Mouse (Mus musculus) MEL (cell line): ENCODE data around the gene Trat1. TPM values are rescaled to one million over a fixed set of nuclear protein-coding genes. Genes with fewer than 3 reads are reported as not detected.

ENCODE experiments used
- DNase-seq: peaks from one replicate; pipeline ENCODE4 v3.0.0; 2011; ENCODE audit warnings: low read depth, low spot score
- H3K27ac ChIP-seq: 2 replicates; pipeline ENCODE4 v1.5.1; 2012; ENCODE audit warnings: low read depth, mild to moderate bottlenecking, control low read depth, low read length, moderate library complexity; ENCODE audit not compliant: control insufficient read depth
- H3K27me3 ChIP-seq, 2 experiments: fragments of 150-350 bp in 1 of 2; sonication (generic) in 1 of 2; 2 replicates each; pipeline ENCODE4 v1.6.1; 2012; ENCODE audit warnings: low read length in 2 of 2, mild to moderate bottlenecking in 2 of 2, improper control_type of control experiment in 1 of 2, moderate library complexity in 1 of 2; ENCODE audit not compliant: insufficient read depth in 2 of 2, control insufficient read depth in 1 of 2
- H3K36me3 ChIP-seq, 2 experiments: 2 replicates each; pipeline ENCODE4 v1.6.1; 2012 to 2014; ENCODE audit warnings: low read length in 2 of 2, improper control_type of control experiment in 1 of 2, inconsistent platforms in 1 of 2, mild to moderate bottlenecking in 1 of 2; ENCODE audit not compliant: insufficient read depth in 2 of 2, control insufficient read depth in 1 of 2
- H3K4me1 ChIP-seq, 2 experiments: fragments of 150-350 bp in 1 of 2; sonication (generic) in 1 of 2; 2 replicates each; pipeline ENCODE4 v1.6.1; 2012; ENCODE audit warnings: low read length in 2 of 2, improper control_type of control experiment in 1 of 2, mild to moderate bottlenecking in 1 of 2; ENCODE audit not compliant: insufficient read depth in 2 of 2, control insufficient read depth in 1 of 2
- H3K4me3 ChIP-seq, 2 experiments: fragments of 150-350 bp in 1 of 2; sonication (generic) in 1 of 2; 2 replicates each; pipeline ENCODE4 v1.5.1; 2012; ENCODE audit warnings: low read depth in 2 of 2, low read length in 2 of 2, mild to moderate bottlenecking in 2 of 2, moderate library complexity in 2 of 2, control low read depth in 1 of 2, improper control_type of control experiment in 1 of 2; ENCODE audit not compliant: control insufficient read depth in 1 of 2, insufficient read depth in 1 of 2
- H3K79me2 ChIP-seq: 2 replicates; pipeline ENCODE4 v1.6.1; 2012; ENCODE audit warnings: mild to moderate bottlenecking, low read length, moderate library complexity; ENCODE audit not compliant: control insufficient read depth, poor library complexity, insufficient read depth
- H3K9ac ChIP-seq: 2 replicates; pipeline ENCODE4 v1.6.1; 2012; ENCODE audit warnings: low read depth, mild to moderate bottlenecking, control low read depth, low read length, moderate library complexity; ENCODE audit not compliant: control insufficient read depth, poor library complexity, severe bottlenecking
- H3K9me3 ChIP-seq: fragments of 150-350 bp; sonication (generic); replicated peaks from 2 replicates; pipeline ENCODE4 v1.6.1; 2012; ENCODE audit warnings: mild to moderate bottlenecking, low read length, improper control_type of control experiment, moderate library complexity; ENCODE audit not compliant: insufficient read depth
- BHLHE40 ChIP-seq: IDR thresholded peaks from 2 replicates; pipeline ENCODE4 v1.6.1; 2012; ENCODE audit warnings: low read depth, mild to moderate bottlenecking, inconsistent platforms, low read length, improper control_type of control experiment, borderline replicate concordance
- CHD1 ChIP-seq: IDR thresholded peaks from 2 replicates; pipeline ENCODE4 v1.6.1; 2012; ENCODE audit warnings: low read depth, mild to moderate bottlenecking, inconsistent platforms, low read length, improper control_type of control experiment
- CTCF ChIP-seq, 3 experiments: IDR thresholded peaks in 2 of 3; conservative IDR thresholded peaks in 1 of 3; 2 replicates each; pipeline ENCODE4 v1.5.1; 2011 to 2012; ENCODE audit warnings: low read length in 3 of 3, low read depth in 2 of 3, mild to moderate bottlenecking in 2 of 3, improper control_type of control experiment in 1 of 3, inconsistent platforms in 1 of 3, mixed read lengths in 1 of 3, moderate library complexity in 1 of 3; ENCODE audit not compliant: control insufficient read depth in 1 of 3, insufficient read depth in 1 of 3, poor library complexity in 1 of 3, severe bottlenecking in 1 of 3
- E2F4 ChIP-seq: IDR thresholded peaks from 2 replicates; pipeline ENCODE4 v1.6.1; 2011; ENCODE audit warnings: low read depth, low read length, improper control_type of control experiment, borderline replicate concordance
- ELF1 ChIP-seq: IDR thresholded peaks from 2 replicates; pipeline ENCODE4 v1.6.1; 2014; ENCODE audit warnings: low read depth, mild to moderate bottlenecking, inconsistent platforms, low read length, improper control_type of control experiment, moderate library complexity
- EP300 ChIP-seq, 2 experiments: IDR thresholded peaks; 2 replicates each; pipeline ENCODE4 v1.6.1; 2011; ENCODE audit warnings: improper control_type of control experiment in 2 of 2, low read length in 2 of 2, low read depth in 1 of 2, mild to moderate bottlenecking in 1 of 2
- ETS1 ChIP-seq: IDR thresholded peaks from 2 replicates; pipeline ENCODE4 v1.6.1; 2012; ENCODE audit warnings: low read depth, mild to moderate bottlenecking, inconsistent platforms, low read length, improper control_type of control experiment, moderate library complexity
- GABPA ChIP-seq: IDR thresholded peaks from 2 replicates; pipeline ENCODE4 v1.6.1; 2012; ENCODE audit warnings: low read depth, mild to moderate bottlenecking, inconsistent platforms, low read length, improper control_type of control experiment, moderate library complexity
- GATA1 ChIP-seq: IDR thresholded peaks from 2 replicates; pipeline ENCODE4 v1.6.1; 2011; ENCODE audit warnings: low read depth, low read length, improper control_type of control experiment
- JUND ChIP-seq: IDR thresholded peaks from 2 replicates; pipeline ENCODE4 v1.6.1; 2011; ENCODE audit warnings: low read depth, mild to moderate bottlenecking, improper control_type of control experiment, low read length
- MAFK ChIP-seq: IDR thresholded peaks from 2 replicates; pipeline ENCODE4 v1.6.1; 2011; ENCODE audit warnings: low read depth, mild to moderate bottlenecking, low read length, improper control_type of control experiment, borderline replicate concordance
- MAZ ChIP-seq: IDR thresholded peaks from 2 replicates; pipeline ENCODE4 v1.6.1; 2012; ENCODE audit warnings: low read depth, mild to moderate bottlenecking, inconsistent platforms, low read length, improper control_type of control experiment
- MEF2A ChIP-seq: IDR thresholded peaks from 2 replicates; pipeline ENCODE4 v1.6.1; 2014; ENCODE audit warnings: low read depth, mild to moderate bottlenecking, inconsistent platforms, low read length, improper control_type of control experiment; ENCODE audit not compliant: poor library complexity, insufficient replicate concordance, severe bottlenecking; ENCODE audit errors: extremely low read depth
- MXI1 ChIP-seq: IDR thresholded peaks from 2 replicates; pipeline ENCODE4 v1.6.1; 2011; ENCODE audit warnings: mild to moderate bottlenecking, low read depth, low read length, improper control_type of control experiment
- MYC ChIP-seq: IDR thresholded peaks from 2 replicates; pipeline ENCODE4 v1.6.1; 2011; ENCODE audit warnings: low read depth, mild to moderate bottlenecking, low read length, improper control_type of control experiment, moderate library complexity
- POLR2A ChIP-seq, 2 experiments: IDR thresholded peaks; 2 replicates each; pipeline ENCODE4 v1.6.1; 2011 to 2012; ENCODE audit warnings: low read length in 2 of 2, mild to moderate bottlenecking in 2 of 2, control low read depth in 1 of 2, improper control_type of control experiment in 1 of 2, low read depth in 1 of 2, moderate library complexity in 1 of 2; ENCODE audit not compliant: control insufficient read depth in 1 of 2, insufficient read depth in 1 of 2, poor library complexity in 1 of 2
- POLR2AphosphoS2 ChIP-seq: IDR thresholded peaks from 2 replicates; pipeline ENCODE4 v1.6.1; 2011; ENCODE audit warnings: low read length, improper control_type of control experiment
- POLR2AphosphoS5 ChIP-seq: IDR thresholded peaks from 2 replicates; pipeline ENCODE4 v1.6.1; 2012; ENCODE audit warnings: low read depth, borderline replicate concordance, mild to moderate bottlenecking, inconsistent platforms, low read length, moderate library complexity, mixed read lengths
- RCOR1 ChIP-seq: IDR thresholded peaks from 2 replicates; pipeline ENCODE4 v1.6.1; 2012; ENCODE audit warnings: low read depth, mild to moderate bottlenecking, inconsistent platforms, low read length, improper control_type of control experiment
- TBP ChIP-seq: IDR thresholded peaks from 2 replicates; pipeline ENCODE4 v1.8.0; 2011; ENCODE audit warnings: low read depth, low read length, improper control_type of control experiment
- TCF12 ChIP-seq: IDR thresholded peaks from 2 replicates; pipeline ENCODE4 v1.6.1; 2014; ENCODE audit warnings: low read depth, mild to moderate bottlenecking, inconsistent platforms, low read length, improper control_type of control experiment, moderate library complexity
- USF2 ChIP-seq, 2 experiments: IDR thresholded peaks; 2 replicates each; pipeline ENCODE4 v1.6.1; 2011 to 2012; ENCODE audit warnings: improper control_type of control experiment in 2 of 2, low read length in 2 of 2, borderline replicate concordance in 1 of 2, inconsistent platforms in 1 of 2, low read depth in 1 of 2, mild to moderate bottlenecking in 1 of 2; ENCODE audit not compliant: insufficient read depth in 1 of 2
- ZC3H11A ChIP-seq: IDR thresholded peaks from 2 replicates; pipeline ENCODE4 v1.6.1; 2012; ENCODE audit warnings: low read depth, mild to moderate bottlenecking, inconsistent platforms, low read length, improper control_type of control experiment
- ZKSCAN1 ChIP-seq: IDR thresholded peaks from 2 replicates; pipeline ENCODE4 v1.6.1; 2012; ENCODE audit warnings: low read depth, mild to moderate bottlenecking, inconsistent platforms, low read length, improper control_type of control experiment, moderate library complexity
- ZMIZ1 ChIP-seq: IDR thresholded peaks from 2 replicates; pipeline ENCODE4 v1.6.1; 2012; ENCODE audit warnings: low read depth, mild to moderate bottlenecking, inconsistent platforms, low read length, improper control_type of control experiment, moderate library complexity
- ZNF384 ChIP-seq: IDR thresholded peaks from 2 replicates; pipeline ENCODE4 v1.6.1; 2012; ENCODE audit warnings: low read depth, mild to moderate bottlenecking, inconsistent platforms, low read length, improper control_type of control experiment
- polyA plus RNA-seq, 2 experiments: library from polyadenylated mRNA; stranded (reverse) in 1 of 2; unstranded in 1 of 2; fragments of >175 nt in 1 of 2; fragments of >200 nt in 1 of 2; gene quantifications; 2 replicates each; pipeline versions ENCODE4 v1.2.1 to v1.2.4; 2012; ENCODE audit warnings: low replicate concordance in 2 of 2, low read depth in 1 of 2; ENCODE audit not compliant: insufficient read length in 2 of 2, insufficient read depth in 1 of 2, missing spikeins in 1 of 2
- total RNA-seq: library from RNA; depleted of rRNA; stranded (reverse); fragments of 300-350 nt; gene quantifications from 2 replicates; pipeline ENCODE4 v1.2.3, GENCODE M21; 2012

The Trat1 gene
- total and polyA plus RNA-seq, 3 experiments, result not detected

DNA sequence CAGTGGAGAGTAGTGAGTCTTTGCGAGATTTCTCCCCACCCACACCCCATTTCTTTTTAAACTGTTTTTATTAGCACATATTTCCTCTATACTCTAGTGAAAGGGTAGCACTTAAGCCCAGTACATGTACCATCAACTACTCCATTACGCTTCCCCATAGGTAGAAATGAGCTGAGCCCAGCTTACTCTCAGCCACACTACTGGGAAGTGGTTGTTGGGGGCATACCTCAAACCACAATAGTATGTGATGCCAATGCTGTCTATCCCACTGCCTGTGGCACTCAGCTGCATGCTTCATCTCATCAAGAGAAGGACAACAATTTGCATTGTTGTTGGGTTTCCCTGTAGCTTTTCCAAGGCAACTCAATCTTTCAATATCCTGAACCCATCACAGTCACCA, 29.1 kb upstream of the Trat1 start:
- Histone ChIP-seq H3K36me3 (no peaks in the 10 kb centered on the region), H3K4me3 (no peak overlapping the region), H3K27me3 (no peaks in the 10 kb centered on the region), H3K9ac (no peak overlapping the region), H3K9me3 (no peaks in the 10 kb centered on the region), H3K79me2 (no peaks in the 10 kb centered on the region), H3K4me1 (no peaks in the 10 kb centered on the region), H3K27ac (no peak overlapping the region)
- TF ChIP-seq GABPA (no peak), MEF2A (no peak), ELF1 (no peak), POLR2AphosphoS5 (no peak), ZMIZ1 (no peak), ZNF384 (no peak), RCOR1 (no peak), JUND (no peak), CTCF (IDR thresholded peaks at IDR 0.05 in 2 of 3, conservative IDR thresholded peaks at IDR 0.05 in 1 of 3; ENCODE audit: control insufficient read depth in 1 of 3, insufficient read depth in 1 of 3, low read depth in 2 of 3, low read length in 3 of 3, poor library complexity in 1 of 3, severe bottlenecking in 1 of 3) (no peak), CHD1 (no peak), ZKSCAN1 (no peak), GATA1 (no peak), MAZ (no peak), TBP (no peak), TCF12 (no peak), USF2 (IDR thresholded peaks at IDR 0.05; ENCODE audit: borderline replicate concordance in 1 of 2, insufficient read depth in 1 of 2, low read depth in 1 of 2, low read length in 2 of 2) (no peak), POLR2AphosphoS2 (no peak), BHLHE40 (no peak), POLR2A (IDR thresholded peaks at IDR 0.05; ENCODE audit: control insufficient read depth in 1 of 2, insufficient read depth in 1 of 2, low read depth in 1 of 2, low read length in 2 of 2, poor library complexity in 1 of 2) (no peak)
- no peak for DNase-seq

DNA sequence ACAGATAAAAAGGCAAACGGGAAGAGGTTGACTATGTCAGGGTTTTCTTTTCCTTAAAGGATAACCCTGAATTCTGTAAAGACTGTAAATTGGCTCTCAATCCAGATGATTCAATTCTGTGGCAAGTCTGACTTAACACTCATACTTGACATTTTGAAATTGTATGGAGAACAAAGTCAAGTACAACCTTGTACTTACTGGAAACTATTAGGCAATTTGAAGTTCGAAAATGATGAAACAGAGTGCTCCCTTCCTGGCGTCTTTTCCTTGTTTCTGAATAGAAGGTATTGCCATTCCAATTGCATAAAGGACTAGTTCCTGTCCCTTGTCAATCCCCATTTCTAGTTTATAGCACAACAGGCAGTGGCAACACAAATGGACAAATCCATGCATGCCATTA, 27.6 kb upstream of the Trat1 start:
- Histone ChIP-seq H3K9me3 (no peaks in the 10 kb centered on the region), H3K27ac (no peak overlapping the region), H3K36me3 (no peaks in the 10 kb centered on the region), H3K4me1 (no peaks in the 10 kb centered on the region), H3K27me3 (no peaks in the 10 kb centered on the region), H3K9ac (no peak overlapping the region), H3K79me2 (no peaks in the 10 kb centered on the region), H3K4me3 (no peak overlapping the region)
- no peak for DNase-seq
- TF ChIP-seq GABPA (no peak), MAFK (no peak), E2F4 (no peak), POLR2A (IDR thresholded peaks at IDR 0.05; ENCODE audit: control insufficient read depth in 1 of 2, insufficient read depth in 1 of 2, low read depth in 1 of 2, low read length in 2 of 2, poor library complexity in 1 of 2) (no peak), ZKSCAN1 (no peak), EP300 (IDR thresholded peaks at IDR 0.05; ENCODE audit: low read depth in 1 of 2, low read length in 2 of 2) (no peak), MAZ (no peak), USF2 (IDR thresholded peaks at IDR 0.05; ENCODE audit: borderline replicate concordance in 1 of 2, insufficient read depth in 1 of 2, low read depth in 1 of 2, low read length in 2 of 2) (no peak), MYC (no peak), BHLHE40 (no peak), RCOR1 (no peak), MXI1 (no peak), ZC3H11A (no peak), ETS1 (no peak), CHD1 (no peak)
